Mouse (Mus musculus) MEL-GATA-1-ER (cell line): Measurements from ENCODE around the gene Vmn1r142.
"Not testable (repeated sequence)": the region's sequence is repeated elsewhere in the genome, so short reads cannot be mapped to it uniquely, and the experiment has no call there.

ENCODE experiments used
- DNase-seq: peaks from one replicate; pipeline ENCODE4 v3.0.0-alpha.2; 2012; ENCODE audit warnings: low read depth; ENCODE audit errors: extremely low read depth

Gene Vmn1r142

DNA sequence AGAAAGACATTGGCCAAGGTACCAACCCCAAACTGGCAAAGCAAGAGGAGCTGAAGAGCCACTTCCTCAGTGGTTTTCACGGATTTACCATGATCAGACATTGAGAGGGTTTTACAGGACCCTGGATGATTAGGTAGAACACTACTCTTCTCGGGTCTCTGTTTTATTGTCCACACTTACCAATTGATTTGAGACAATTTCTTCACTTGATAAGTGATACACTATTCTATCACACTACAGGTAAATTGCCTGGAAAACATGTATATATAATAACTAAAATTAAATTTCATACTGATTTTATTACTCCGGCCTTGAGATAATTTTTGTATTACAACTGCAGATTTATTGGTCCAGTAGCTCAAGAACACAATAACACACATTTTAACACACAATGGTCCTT lies at the start of gene Vmn1r142:
TSS of gene Vmn1r142 (minus strand) at position 101 of the 400 bp plus-strand sequence.
- not testable (repeated sequence) for DNase-seq

DNA sequence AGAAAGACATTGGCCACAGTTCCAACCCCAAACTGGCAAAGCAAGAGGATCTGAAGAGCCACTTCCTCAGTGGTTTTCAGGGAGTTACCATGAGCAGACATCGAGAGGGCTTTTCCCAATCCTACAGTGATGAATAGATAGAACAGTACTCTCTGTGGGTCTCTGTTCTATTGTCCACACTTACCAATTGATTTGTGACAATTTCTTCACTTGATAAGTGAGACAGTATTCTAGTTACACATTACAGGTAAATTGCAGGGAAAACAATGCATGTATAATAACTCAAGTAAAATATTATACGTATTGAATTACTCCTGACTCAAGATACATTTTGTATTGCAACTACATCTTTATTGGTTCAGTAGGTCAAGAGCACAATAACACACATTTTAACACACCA lies 37.3 kb upstream of the Vmn1r142 start, which contains the start of gene Gm8653:
TSS of gene Gm8653 (minus strand) at position 101 of the 400 bp plus-strand sequence.
- not testable (repeated sequence) for DNase-seq

DNA sequence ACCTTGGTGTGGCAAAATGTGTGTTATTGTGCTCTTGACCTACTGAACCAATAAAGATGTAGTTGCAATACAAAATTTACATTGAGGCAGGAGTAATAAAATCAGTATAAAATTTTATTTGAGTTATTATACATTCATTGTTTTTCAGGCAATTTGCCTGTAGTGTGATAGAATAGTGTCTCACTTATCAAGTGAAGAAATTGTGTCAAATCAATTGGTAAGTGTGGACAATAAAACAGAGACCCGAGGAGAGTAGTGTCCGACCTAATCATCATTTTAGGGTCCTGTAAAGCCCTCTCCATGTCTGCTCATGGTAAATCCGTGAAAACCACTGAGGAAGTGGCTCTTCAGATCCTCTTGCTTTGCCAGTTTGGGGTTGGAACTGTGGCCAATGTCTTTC lies 25.2 kb upstream of the Vmn1r142 start, which contains the start of gene Vmn1r143:
TSS of gene Vmn1r143 (plus strand) at position 301 of the 400 bp plus-strand sequence.
- not testable (repeated sequence) for DNase-seq

DNA sequence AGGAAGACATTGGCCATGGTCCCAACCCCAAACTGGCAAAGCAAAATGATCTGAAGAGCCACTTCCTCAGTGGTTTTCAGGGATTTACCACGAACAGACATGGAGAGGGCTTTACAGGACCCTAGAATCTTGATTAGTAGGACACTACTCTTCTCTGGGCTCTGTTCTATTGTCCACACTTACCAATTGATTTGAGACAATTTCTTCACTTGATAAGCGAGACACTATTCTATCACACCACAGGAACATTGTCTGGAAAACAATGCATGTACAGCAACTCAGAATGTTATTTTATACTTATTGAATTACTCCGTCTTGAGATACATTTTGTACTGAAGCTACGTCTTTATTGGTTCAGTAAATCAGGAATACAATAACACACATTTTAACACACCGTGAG lies 29.2 kb downstream of the Vmn1r142 start, which contains the start of gene Gm10666:
TSS of gene Gm10666 (minus strand) at position 101 of the 400 bp plus-strand sequence.
- DNase-seq: not testable (repeated sequence)

DNA sequence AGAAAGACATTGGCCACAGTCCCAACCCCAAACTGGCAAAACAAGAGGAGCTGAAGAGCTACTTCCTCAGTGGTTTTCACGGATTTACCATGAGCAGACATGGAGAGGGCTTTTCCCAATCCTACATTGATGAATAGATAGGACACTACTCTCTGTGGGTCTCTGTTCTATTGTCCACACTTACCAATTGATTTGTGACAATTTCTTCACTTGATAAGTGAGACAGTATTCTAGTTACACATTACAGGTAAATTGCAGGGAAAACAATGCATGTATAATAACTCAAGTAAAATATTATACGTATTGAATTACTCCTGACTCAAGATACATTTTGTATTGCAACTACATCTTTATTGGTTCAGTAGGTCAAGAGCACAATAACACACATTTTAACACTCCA lies 45.7 kb downstream of the Vmn1r142 start, which contains the start of gene Gm16451:
TSS of gene Gm16451 (minus strand) at position 101 of the 400 bp plus-strand sequence.
- DNase-seq: not testable (repeated sequence)
